Comparison of ENCODE assay signal across 20 mouse cellular contexts in the genomic region with DNA sequence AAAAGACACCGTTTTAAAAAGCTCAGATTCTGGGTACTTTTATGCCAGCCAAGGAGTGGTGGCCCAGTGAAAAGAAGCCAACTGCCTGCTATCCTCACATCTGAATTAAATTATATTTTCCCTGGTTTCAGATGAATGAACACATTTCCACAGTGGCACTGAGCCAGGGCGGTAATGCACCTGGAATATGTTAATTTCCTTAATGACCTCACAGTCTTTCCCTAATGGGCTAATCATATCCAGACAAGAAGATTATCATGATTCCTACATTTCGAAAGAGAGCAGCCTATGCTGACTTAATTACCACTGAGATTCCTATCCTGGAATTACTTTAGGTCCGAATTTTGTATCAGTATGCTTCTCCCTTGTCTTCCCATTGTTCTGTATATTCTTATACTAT.
DNase-seq lines count a peak whose midpoint lies in the region; ATAC-seq and TF ChIP-seq lines count a peak whose summit lies in the region.
"Had no signal": no experiment of that assay in that cellular context is flagged by ENCODE, and none has a peak within 500 bp of the region (broad histone marks: within the 10 kb centered on the region; RNA-seq: fewer than 3 reads in every experiment).

No protein-coding gene starts in this region.

- no peaks in the 10 kb centered on the region for H3K36me3 ChIP-seq in forebrain, embryonic 10.5 days (replicated peaks)
- H3K36me3 ChIP-seq in forebrain, postnatal 0 days (ENCODE audit: insufficient read depth): no peaks in the 10 kb centered on the region
- H3K36me3 ChIP-seq in forebrain, embryonic 11.5 days (ENCODE audit: control insufficient read depth, insufficient read depth, low read length): no peaks in the 10 kb centered on the region
- H3K36me3 ChIP-seq in hindbrain, embryonic 14.5 days (replicated peaks; ENCODE audit: control insufficient read depth, insufficient read depth): no peaks in the 10 kb centered on the region
- H3K36me3 ChIP-seq: heart, embryonic 10.5 days; intestine, embryonic 15.5 days; kidney, embryonic 15.5 days; lung, embryonic 15.5 days had no signal

- no peaks in the 10 kb centered on the region for H3K9me3 ChIP-seq in forebrain, embryonic 10.5 days
- no peaks in the 10 kb centered on the region for H3K9me3 ChIP-seq in forebrain, postnatal 0 days (ENCODE audit: low read length)
- no peaks in the 10 kb centered on the region for H3K9me3 ChIP-seq in forebrain, embryonic 11.5 days (ENCODE audit: control insufficient read depth, low read length)
- no peaks in the 10 kb centered on the region for H3K9me3 ChIP-seq in hindbrain, embryonic 14.5 days (ENCODE audit: control insufficient read depth, low read length)
- H3K9me3 ChIP-seq: heart, embryonic 10.5 days; intestine, embryonic 15.5 days; kidney, embryonic 15.5 days; lung, embryonic 15.5 days had no signal

- H3K27me3 ChIP-seq in forebrain, embryonic 10.5 days (ENCODE audit: poor library complexity, severe bottlenecking): no peaks in the 10 kb centered on the region
- no peaks in the 10 kb centered on the region for H3K27me3 ChIP-seq in forebrain, postnatal 0 days (ENCODE audit: insufficient read depth, low read length)
- no peaks in the 10 kb centered on the region for H3K27me3 ChIP-seq in forebrain, embryonic 11.5 days (ENCODE audit: control insufficient read depth, insufficient read depth, low read length)
- H3K27me3 ChIP-seq in hindbrain, embryonic 14.5 days (ENCODE audit: control insufficient read depth, insufficient read depth, low read length): no peaks in the 10 kb centered on the region
- H3K27me3 ChIP-seq: intestine, embryonic 15.5 days; kidney, embryonic 15.5 days; lung, embryonic 15.5 days had no signal

- TF ChIP-seq POLR2A in brain, embryonic 14.5 days (IDR thresholded peaks at IDR 0.05; ENCODE audit: borderline replicate concordance, extremely low read depth, insufficient read depth, insufficient read length, poor library complexity, severe bottlenecking): no peak

- H3K4me1 ChIP-seq in forebrain, embryonic 10.5 days: peaks cover 24% of the 10 kb centered on the region
- no peaks in the 10 kb centered on the region for H3K4me1 ChIP-seq in forebrain, postnatal 0 days (ENCODE audit: insufficient read depth)
- H3K4me1 ChIP-seq in forebrain, embryonic 11.5 days (replicated peaks; ENCODE audit: control insufficient read depth, insufficient read depth, low read length): no peaks in the 10 kb centered on the region; the same call in 1 of the 2 replicates
- H3K4me1 ChIP-seq in hindbrain, embryonic 14.5 days (replicated peaks; ENCODE audit: control insufficient read depth, insufficient read depth, low read length): 0 out of 2 replicates have a peak, but pooled peaks cover 6% of the 10 kb centered on the region
- H3K4me1 ChIP-seq: heart, embryonic 10.5 days; intestine, embryonic 15.5 days; kidney, embryonic 15.5 days; lung, embryonic 15.5 days had no signal

- H3K27ac ChIP-seq in forebrain, embryonic 10.5 days: 0 out of 2 replicates have a peak overlapping the region, but pooled peaks have one; percentile 8
- no peak overlapping the region for H3K27ac ChIP-seq in forebrain, postnatal 0 days (ENCODE audit: low read depth, low read length)
- no peak overlapping the region for H3K27ac ChIP-seq in forebrain, embryonic 11.5 days (ENCODE audit: low read depth, low read length)
- H3K27ac ChIP-seq in hindbrain, embryonic 14.5 days: peak overlapping the region; percentile 38; the same call in 1 of the 2 replicates
- H3K27ac ChIP-seq: heart, embryonic 10.5 days; intestine, embryonic 15.5 days; kidney, embryonic 15.5 days; lung, embryonic 15.5 days had no signal

- no peak overlapping the region for H3K4me3 ChIP-seq in forebrain, embryonic 10.5 days
- H3K4me3 ChIP-seq in forebrain, postnatal 0 days (ENCODE audit: low read depth, low read length): no peak overlapping the region
- no peak overlapping the region for H3K4me3 ChIP-seq in forebrain, embryonic 11.5 days (ENCODE audit: low read depth, low read length)
- no peak overlapping the region for H3K4me3 ChIP-seq in hindbrain, embryonic 14.5 days (replicated peaks; ENCODE audit: low read length)
- H3K4me3 ChIP-seq: heart, embryonic 10.5 days; intestine, embryonic 15.5 days; kidney, embryonic 15.5 days; lung, embryonic 15.5 days had no signal

- ATAC-seq in forebrain, postnatal 0 days: no peak
- peak; percentile 73 for ATAC-seq in forebrain, embryonic 11.5 days (replicated peaks; ENCODE audit: low FRiP score)
- ATAC-seq in hindbrain, embryonic 14.5 days (ENCODE audit: low FRiP score): peak; percentile 60; the same call in 1 of the 2 replicates
- ATAC-seq: intestine, embryonic 15.5 days had no signal

- no peak for DNase-seq in forebrain, embryonic 10.5 days (ENCODE audit: extremely low spot score, low spot score)
- no peak for DNase-seq in forebrain, postnatal 0 days
- peak; percentile 83 for DNase-seq in brain, embryonic 14.5 days (ENCODE audit: low read depth)
- DNase-seq in forebrain, embryonic 11.5 days (ENCODE audit: low spot score): no peak
- peak; percentile 71 for DNase-seq in hindbrain, embryonic 14.5 days (ENCODE audit: low spot score)
- no peak for DNase-seq in testis, postnatal 10 days (ENCODE audit: low spot score)
- DNase-seq in gastrocnemius, adult 18-20 months (ENCODE audit: low spot score): no peak
- DNase-seq in frontal cortex, postnatal 10 days (ENCODE audit: low spot score in 2 of 2): no peak
- DNase-seq: adrenal gland, adult 2 months; cerebellum, adult 11 months; cerebellum, postnatal 36 days; gastrocnemius, postnatal 25 days; heart, postnatal 10 days; right cerebral cortex, adult 18-20 months; thymus, adult 2 months had no signal

- WGBS in forebrain, embryonic 10.5 days: 67% methylated on average over 4 of the region's 4 CpGs
- WGBS in forebrain, postnatal 0 days: 25% methylated on average over 4 of the region's 4 CpGs
- 55% methylated on average over 4 of the region's 4 CpGs for WGBS in forebrain, embryonic 11.5 days
- WGBS in hindbrain, embryonic 14.5 days: 46% methylated on average over 4 of the region's 4 CpGs

- H3K4me2 ChIP-seq in forebrain, postnatal 0 days (ENCODE audit: low read depth): no peak overlapping the region
- no peak overlapping the region for H3K4me2 ChIP-seq in forebrain, embryonic 11.5 days (ENCODE audit: low read depth, low read length, severe bottlenecking)
- no peak overlapping the region for H3K4me2 ChIP-seq in hindbrain, embryonic 14.5 days (replicated peaks)
- H3K4me2 ChIP-seq: intestine, embryonic 15.5 days; kidney, embryonic 15.5 days; liver, embryonic 11.5 days; lung, embryonic 15.5 days had no signal

- no peak for TF ChIP-seq CTCF in forebrain, postnatal 0 days (IDR thresholded peaks at IDR 0.05; ENCODE audit: low read depth)
- no peak for TF ChIP-seq CTCF in brain, embryonic 14.5 days (IDR thresholded peaks at IDR 0.05; ENCODE audit: borderline replicate concordance, extremely low read depth, insufficient read depth, insufficient read length)

- no peak overlapping the region for H3K9ac ChIP-seq in forebrain, postnatal 0 days
- H3K9ac ChIP-seq in forebrain, embryonic 11.5 days (ENCODE audit: low read length): no peak overlapping the region
- 0 out of 2 replicates have a peak overlapping the region, but pooled peaks have one; percentile 4 for H3K9ac ChIP-seq in hindbrain, embryonic 14.5 days
- H3K9ac ChIP-seq: intestine, embryonic 15.5 days; kidney, embryonic 15.5 days; lung, embryonic 15.5 days had no signal

Comparison
In these comparisons a context has a peak if more than half of its experiments do, and no peak if none do; other contexts are left out.
1. H3K27ac ChIP-seq: peak in forebrain, embryonic 10.5 days (single experiment) and hindbrain, embryonic 14.5 days (single experiment); none in forebrain, postnatal 0 days (single experiment) and forebrain, embryonic 11.5 days (single experiment).
2. DNase-seq: peak in brain, embryonic 14.5 days (single experiment) and hindbrain, embryonic 14.5 days (single experiment); none in forebrain, embryonic 10.5 days (single experiment), forebrain, postnatal 0 days (single experiment), forebrain, embryonic 11.5 days (single experiment), testis, postnatal 10 days (single experiment), gastrocnemius, adult 18-20 months (single experiment) and frontal cortex, postnatal 10 days (0 of 2).